Comparison of ENCODE assay signal across 10 mouse cellular contexts in the genomic region with DNA sequence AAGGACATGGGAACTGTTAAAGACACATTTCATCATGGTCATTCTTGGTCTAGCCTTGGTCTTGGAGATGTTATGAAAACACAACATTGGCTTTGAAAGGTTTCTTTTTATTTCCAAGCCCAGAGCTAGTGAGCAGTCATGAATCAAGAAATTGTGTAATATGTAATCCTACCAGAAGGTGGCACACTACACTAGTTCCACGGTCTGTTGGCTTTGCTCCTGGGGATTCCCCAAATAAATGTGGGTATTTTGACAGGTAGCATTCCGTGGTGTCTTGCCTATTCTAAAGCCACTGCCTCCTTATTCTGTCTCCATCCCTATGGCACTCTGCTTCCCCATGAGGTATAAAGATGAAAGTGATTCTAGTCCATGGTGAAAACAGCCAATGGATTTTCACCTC.
DNase-seq lines count a peak whose midpoint lies in the region; ATAC-seq lines count a peak whose summit lies in the region.
"Had no signal": no experiment of that assay in that cellular context is flagged by ENCODE, and none has a peak within 500 bp of the region (broad histone marks: within the 10 kb centered on the region; RNA-seq: fewer than 3 reads in every experiment).

No protein-coding gene starts in this region.

- ATAC-seq in cerebellum, adult (ENCODE audit: insufficient number of reproducible peaks, low FRiP score, low TSS enrichment) = 0 out of 2 replicates have a peak, but pooled peaks have one; percentile 36
- ATAC-seq in embryonic facial prominence, embryonic 14.5 days (ENCODE audit: low read depth) = peak; percentile 41; the same call in 1 of the 2 replicates
- ATAC-seq in midbrain, embryonic 11.5 days (ENCODE audit: low FRiP score) = peak; percentile 72; the same call in 1 of the 2 replicates

- H3K9ac ChIP-seq in embryonic facial prominence, embryonic 14.5 days (ENCODE audit: low read depth, low read length) = no peak overlapping the region
- no peak overlapping the region for H3K9ac ChIP-seq in midbrain, embryonic 11.5 days (ENCODE audit: low read length)
- H3K9ac ChIP-seq: heart, embryonic 15.5 days; stomach, embryonic 15.5 days had no signal

- no peaks in the 10 kb centered on the region for H3K4me1 ChIP-seq in embryonic facial prominence, embryonic 14.5 days (ENCODE audit: control insufficient read depth, insufficient read depth, low read length)
- H3K4me1 ChIP-seq in midbrain, embryonic 11.5 days (ENCODE audit: control insufficient read depth, insufficient read depth, low read length) = no peaks in the 10 kb centered on the region
- H3K4me1 ChIP-seq: stomach, embryonic 15.5 days had no signal

- H3K4me3 ChIP-seq in embryonic facial prominence, embryonic 14.5 days (ENCODE audit: low read depth, low read length) = no peak overlapping the region
- H3K4me3 ChIP-seq in midbrain, embryonic 11.5 days (ENCODE audit: low read depth, low read length) = no peak overlapping the region
- H3K4me3 ChIP-seq: heart, embryonic 15.5 days; stomach, embryonic 15.5 days had no signal

- no peaks in the 10 kb centered on the region for H3K36me3 ChIP-seq in embryonic facial prominence, embryonic 14.5 days (ENCODE audit: control insufficient read depth, insufficient read depth, low read length)
- H3K36me3 ChIP-seq in midbrain, embryonic 11.5 days (ENCODE audit: control insufficient read depth, insufficient read depth, low read length) = no peaks in the 10 kb centered on the region
- H3K36me3 ChIP-seq: heart, embryonic 15.5 days; stomach, embryonic 15.5 days had no signal

- no peaks in the 10 kb centered on the region for H3K9me3 ChIP-seq in embryonic facial prominence, embryonic 14.5 days (ENCODE audit: control insufficient read depth, low read length)
- no peaks in the 10 kb centered on the region for H3K9me3 ChIP-seq in midbrain, embryonic 11.5 days (ENCODE audit: control insufficient read depth, low read length)
- H3K9me3 ChIP-seq: heart, embryonic 15.5 days; stomach, embryonic 15.5 days had no signal

- no peak overlapping the region for H3K4me2 ChIP-seq in embryonic facial prominence, embryonic 14.5 days (ENCODE audit: low read depth, low read length)
- H3K4me2 ChIP-seq in midbrain, embryonic 11.5 days = no peak overlapping the region
- H3K4me2 ChIP-seq: heart, embryonic 15.5 days; stomach, embryonic 15.5 days had no signal

- no peak overlapping the region for H3K27ac ChIP-seq in embryonic facial prominence, embryonic 14.5 days (replicated peaks; ENCODE audit: low read depth, low read length)
- H3K27ac ChIP-seq in midbrain, embryonic 11.5 days (ENCODE audit: low read depth, low read length) = no peak overlapping the region
- H3K27ac ChIP-seq: heart, embryonic 15.5 days; stomach, embryonic 15.5 days had no signal

- 2% methylated on average over 2 of the region's 2 CpGs for WGBS in embryonic facial prominence, embryonic 14.5 days
- WGBS in midbrain, embryonic 11.5 days = 8% methylated on average over 2 of the region's 2 CpGs

- H3K27me3 ChIP-seq in embryonic facial prominence, embryonic 14.5 days (replicated peaks; ENCODE audit: control insufficient read depth, insufficient read depth, low read length) = no peaks in the 10 kb centered on the region
- H3K27me3 ChIP-seq in midbrain, embryonic 11.5 days (ENCODE audit: control insufficient read depth, insufficient read depth, low read length) = no peaks in the 10 kb centered on the region
- H3K27me3 ChIP-seq: heart, embryonic 15.5 days; stomach, embryonic 15.5 days had no signal

- intact Hi-C loops in left cerebral cortex, postnatal 14 days (cut with DNase I) = loop anchor here (5.0 to 10.0 kb wide), 3 partner anchors 115 to 393 kb away; no protein-coding TSS in a partner anchor
- intact Hi-C loops in left cerebral cortex, postnatal 10 days (cut with DNase I) = loop anchor here (5.0 kb wide), 2 partner anchors 95 to 115 kb away; no protein-coding TSS in a partner anchor

- DNase-seq in cerebellum, postnatal 36 days = no peak
- DNase-seq in left cerebral cortex, postnatal 14 days (ENCODE audit: low spot score in 2 of 2) = peak; percentile 42 to 80
- no peak for DNase-seq in left cerebral cortex, postnatal 10 days (ENCODE audit: extremely low spot score in 1 of 2, low spot score in 2 of 2)
- peak; percentile 53 for DNase-seq in embryonic facial prominence, embryonic 14.5 days (ENCODE audit: low spot score)
- DNase-seq in midbrain, embryonic 11.5 days (ENCODE audit: low spot score, missing footprints) = peak; percentile 94
- DNase-seq in adrenal gland, postnatal 4 days (ENCODE audit: low spot score in 2 of 2) = no peak
- DNase-seq in spleen, postnatal 10 days (ENCODE audit: low spot score in 2 of 2) = no peak

Comparison
In these comparisons a context has a peak if more than half of its experiments do, and no peak if none do; other contexts are left out.
1. DNase-seq: peak in left cerebral cortex, postnatal 14 days (2 of 2), embryonic facial prominence, embryonic 14.5 days (single experiment) and midbrain, embryonic 11.5 days (single experiment); none in cerebellum, postnatal 36 days (0 of 2), left cerebral cortex, postnatal 10 days (0 of 2), adrenal gland, postnatal 4 days (0 of 2) and spleen, postnatal 10 days (0 of 2).
2. Peak in every context shown above with its lines, with median percentiles within 50 percentile points of each other: ATAC-seq.